Mouse (Mus musculus) forebrain, embryonic 10.5 days (tissue): ENCODE results near the gene Bach1. TPM values are rescaled to one million over a fixed set of nuclear protein-coding genes. Genes with fewer than 3 reads are reported as not detected.

Experiments used
- DNase-seq: peaks from one replicate; pipeline ENCODE4 v3.0.0-alpha.2; 2017; ENCODE audit warnings: low spot score; ENCODE audit errors: extremely low spot score
- H3K27ac ChIP-seq: fragments of 300-500 bp; sonication (generic); 2 replicates; pipeline ENCODE4 v1.5.1; 2016; ENCODE audit warnings: mild to moderate bottlenecking
- H3K27me3 ChIP-seq: fragments of 300-500 bp; sonication (generic); 2 replicates; pipeline ENCODE4 v1.6.1; 2016; ENCODE audit warnings: mild to moderate bottlenecking; ENCODE audit not compliant: poor library complexity, severe bottlenecking
- H3K36me3 ChIP-seq: fragments of 300-500 bp; sonication (generic); replicated peaks from 2 replicates; pipeline ENCODE4 v1.6.1; 2016; ENCODE audit warnings: mild to moderate bottlenecking, moderate library complexity
- H3K4me1 ChIP-seq: fragments of 300-500 bp; sonication (generic); 2 replicates; pipeline ENCODE4 v1.6.1; 2016
- H3K4me3 ChIP-seq: fragments of 300-500 bp; sonication (generic); 2 replicates; pipeline ENCODE4 v1.5.1; 2016; ENCODE audit warnings: mild to moderate bottlenecking, moderate library complexity
- H3K9me3 ChIP-seq: fragments of 300-500 bp; sonication (generic); 2 replicates; pipeline ENCODE4 v1.6.1; 2016; ENCODE audit warnings: mild to moderate bottlenecking, moderate library complexity
- WGBS: fragments of 180-500 bp; shearing (Covaris S2); methylation state at CpG from one replicate; pipeline ENCODE4 v1.1.7; 2016; 5-methylcytosine and 5-hydroxymethylcytosine counted together
- polyA plus RNA-seq: library from polyadenylated mRNA; unstranded; fragments of >200 nt; fragmentation: Nextera tagmentation; extraction: Ambion mirVana; gene quantifications from 2 replicates; pipeline ENCODE4 v1.2.1, GENCODE M21; 2016

The Bach1 gene
- polyA plus RNA-seq, 1 experiment from 2014 or later: 12.0 TPM

DNA sequence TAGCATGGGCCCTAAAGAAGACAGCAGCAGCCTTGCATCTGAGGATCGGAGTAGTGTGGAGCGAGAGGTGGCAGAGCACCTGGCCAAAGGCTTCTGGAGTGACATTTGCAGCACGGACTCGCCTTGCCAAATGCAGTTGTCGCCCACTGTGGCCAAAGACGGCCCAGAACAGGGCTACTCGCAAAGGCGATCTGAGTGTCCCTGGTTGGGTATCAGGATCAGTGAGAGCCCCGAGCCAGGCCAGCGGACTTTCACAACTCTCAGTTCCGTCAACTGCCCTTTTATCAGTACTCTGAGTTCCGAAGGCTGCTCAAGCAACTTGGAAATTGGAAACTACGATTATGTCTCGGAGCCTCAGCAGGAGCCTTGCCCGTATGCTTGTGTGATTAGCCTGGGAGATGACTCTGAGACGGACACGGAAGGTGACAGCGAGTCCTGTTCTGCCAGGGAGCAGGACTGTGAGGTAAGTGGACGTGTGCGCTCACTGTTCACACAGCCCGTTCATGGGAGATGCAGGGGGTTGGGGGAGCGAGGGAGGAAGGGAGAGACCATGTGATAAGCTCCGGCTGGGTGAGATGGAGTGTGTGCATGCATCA lies 21.0 kb downstream of the Bach1 start:
- H3K27me3 ChIP-seq: no peaks in the 10 kb centered on the region
- H3K4me3 ChIP-seq: no peak overlapping the region
- WGBS: 93% methylated on average over 23 of the region's 23 CpGs
- H3K27ac ChIP-seq: no peak overlapping the region
- peaks cover 70% of the 10 kb centered on the region for H3K36me3 ChIP-seq
- no peaks in the 10 kb centered on the region for H3K9me3 ChIP-seq
- no peak for DNase-seq
- peaks cover 15% of the 10 kb centered on the region; the same call in 1 of the 2 replicates for H3K4me1 ChIP-seq

DNA sequence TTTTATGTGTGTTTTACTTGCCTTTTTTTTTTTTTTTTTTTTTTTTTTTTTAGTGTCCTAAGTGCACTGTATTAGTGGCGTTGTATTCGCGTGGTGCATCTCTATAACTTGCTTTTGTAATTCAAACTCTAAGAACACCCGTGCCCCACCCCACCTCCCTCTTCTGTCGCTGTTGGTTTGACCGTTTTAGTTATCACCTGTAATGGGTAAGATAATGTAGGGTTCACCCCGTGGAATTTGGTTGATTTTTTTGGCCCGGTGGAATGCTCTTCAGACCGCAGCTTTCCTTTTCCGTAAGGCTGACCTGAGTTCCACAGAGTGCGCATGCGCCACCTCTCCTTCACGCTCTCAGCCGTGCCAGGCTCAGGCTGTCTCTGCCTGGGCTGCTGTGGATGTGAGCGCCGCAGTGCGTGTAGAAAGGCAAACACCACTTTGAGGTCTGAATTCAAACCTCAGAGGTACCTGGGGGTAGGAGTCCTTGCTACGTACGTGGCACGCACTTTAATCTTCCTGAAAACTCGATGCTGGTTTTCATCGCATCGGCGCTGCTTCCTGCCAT lies 22.2 kb downstream of the Bach1 start:
- DNase-seq: no peak
- Histone ChIP-seq H3K9me3 (no peaks in the 10 kb centered on the region), H3K4me3 (no peak overlapping the region), H3K4me1 (peaks cover 5% of the 10 kb centered on the region; the same call in 1 of the 2 replicates), H3K27ac (no peak overlapping the region), H3K36me3 (peaks cover 73% of the 10 kb centered on the region), H3K27me3 (no peaks in the 10 kb centered on the region)
- WGBS: 97% methylated on average over 24 of the region's 24 CpGs

DNA sequence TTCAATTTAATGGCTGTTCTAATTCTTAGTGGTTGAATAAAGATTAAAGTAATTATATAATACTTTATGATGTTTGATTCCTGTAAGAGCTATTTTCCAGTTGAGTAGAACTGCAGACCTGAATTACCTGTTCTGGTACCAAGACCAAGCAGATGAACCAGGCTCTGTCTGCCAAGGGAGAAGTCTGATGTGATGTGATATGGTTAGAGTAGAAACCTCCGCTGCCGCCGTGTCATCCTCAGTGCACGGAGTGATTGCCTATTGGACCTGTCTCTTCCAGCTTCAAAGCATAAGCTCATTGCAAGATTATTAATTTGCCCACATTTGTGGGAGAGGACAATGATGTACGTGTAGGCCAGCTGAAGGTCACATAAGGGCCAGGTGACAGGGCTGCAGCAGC lies 24.1 kb downstream of the Bach1 start:
- Histone ChIP-seq H3K9me3 (no peaks in the 10 kb centered on the region), H3K4me1 (no peaks in the 10 kb centered on the region), H3K4me3 (no peak overlapping the region), H3K27ac (no peak overlapping the region), H3K36me3 (peaks cover 80% of the 10 kb centered on the region), H3K27me3 (no peaks in the 10 kb centered on the region)
- DNase-seq: no peak
- 93% methylated on average over 5 of the region's 5 CpGs for WGBS

DNA sequence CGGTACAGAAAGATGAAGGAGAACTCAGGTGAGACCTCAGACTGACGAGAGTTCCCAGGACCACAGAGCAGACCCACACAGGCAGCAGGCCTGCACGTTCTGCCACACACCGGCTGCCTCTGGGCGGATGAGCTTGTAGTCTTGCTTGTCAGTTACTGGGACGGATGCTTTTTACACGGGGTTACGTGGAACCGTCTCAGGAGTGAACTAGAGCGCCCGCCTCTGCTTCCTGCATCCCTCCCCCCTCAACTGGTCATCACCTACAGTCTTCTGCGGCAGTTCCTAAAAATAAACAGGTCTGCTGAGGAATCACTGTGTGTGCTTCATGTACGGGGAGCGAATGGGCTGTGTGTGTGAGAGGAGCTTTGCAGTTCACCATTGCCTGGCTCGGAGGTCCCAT lies 24.7 kb downstream of the Bach1 start:
- no peaks in the 10 kb centered on the region for H3K4me1 ChIP-seq
- 94% methylated on average over 15 of the region's 15 CpGs for WGBS
- no peaks in the 10 kb centered on the region for H3K9me3 ChIP-seq
- peaks cover 85% of the 10 kb centered on the region for H3K36me3 ChIP-seq
- H3K27me3 ChIP-seq: no peaks in the 10 kb centered on the region
- DNase-seq: no peak
- no peak overlapping the region for H3K4me3 ChIP-seq
- H3K27ac ChIP-seq: no peak overlapping the region

DNA sequence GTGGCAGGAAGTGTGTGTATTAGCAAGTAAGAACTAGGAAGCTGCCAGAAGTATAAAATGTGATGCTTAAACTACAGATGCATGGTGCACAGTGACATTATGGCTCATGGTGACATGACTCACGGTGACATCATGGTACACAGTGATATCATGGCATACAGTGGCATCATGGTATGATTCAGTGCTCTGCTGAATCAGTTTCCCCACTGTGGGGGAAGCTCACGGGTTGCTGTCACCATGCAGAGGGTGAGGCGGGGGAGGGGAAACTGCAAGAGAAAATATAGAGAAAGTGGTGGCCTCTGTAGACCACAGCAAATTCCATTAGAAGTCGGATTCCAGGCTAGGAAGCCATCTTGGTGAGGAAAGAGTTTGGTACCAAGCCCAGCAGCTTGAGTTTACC lies 26.1 kb downstream of the Bach1 start:
- no peak overlapping the region for H3K4me3 ChIP-seq
- H3K36me3 ChIP-seq: peaks cover 89% of the 10 kb centered on the region
- H3K4me1 ChIP-seq: no peaks in the 10 kb centered on the region
- no peaks in the 10 kb centered on the region for H3K9me3 ChIP-seq
- no peaks in the 10 kb centered on the region for H3K27me3 ChIP-seq
- WGBS: 91% methylated on average over 4 of the region's 4 CpGs
- no peak overlapping the region for H3K27ac ChIP-seq
- DNase-seq: no peak

DNA sequence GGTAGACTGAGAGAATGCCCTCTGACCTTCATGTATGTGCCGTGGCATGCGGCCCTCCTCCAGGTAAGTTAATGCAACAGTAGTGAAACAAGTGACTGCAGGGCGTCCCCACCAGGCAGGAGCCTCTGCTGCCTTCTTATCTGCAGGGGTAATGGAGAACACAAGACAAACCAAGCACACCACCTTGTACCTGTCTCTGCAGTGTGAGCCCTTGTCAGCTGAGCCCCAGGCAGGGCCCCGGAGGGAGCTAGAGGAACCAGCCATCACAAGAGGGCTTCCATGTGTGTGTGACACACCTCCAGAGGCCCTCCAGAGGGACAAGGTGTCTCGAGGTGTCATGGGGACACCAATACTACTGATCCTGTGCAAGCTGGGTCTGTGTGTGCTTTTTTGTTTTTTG lies 26.5 kb downstream of the Bach1 start:
- Histone ChIP-seq H3K9me3 (no peaks in the 10 kb centered on the region), H3K27me3 (no peaks in the 10 kb centered on the region), H3K4me1 (no peaks in the 10 kb centered on the region), H3K4me3 (no peak overlapping the region), H3K36me3 (peaks cover 89% of the 10 kb centered on the region), H3K27ac (no peak overlapping the region)
- no peak for DNase-seq
- WGBS: 90% methylated on average over 5 of the region's 5 CpGs

DNA sequence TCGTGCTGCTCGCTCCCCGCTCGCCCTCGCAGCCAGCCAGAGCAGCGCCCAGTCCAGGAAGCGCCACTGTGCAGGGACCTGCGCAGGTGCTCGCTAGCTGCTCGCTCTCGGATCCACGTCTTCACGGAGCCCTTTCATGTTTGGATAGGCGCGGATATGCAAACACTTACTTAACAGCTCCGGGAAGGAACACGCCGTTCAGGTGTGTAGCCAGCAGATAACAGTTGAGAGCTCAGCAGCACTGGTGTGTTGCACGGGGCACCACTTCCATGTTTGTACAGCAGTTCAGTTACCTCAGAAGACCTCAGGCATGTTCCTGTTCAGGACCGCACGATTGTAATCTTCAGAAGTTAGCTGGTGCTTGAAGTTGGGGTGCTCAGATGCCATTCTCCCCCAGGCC lies 27.2 kb downstream of the Bach1 start:
- no peak for DNase-seq
- no peak overlapping the region for H3K27ac ChIP-seq
- no peaks in the 10 kb centered on the region for H3K9me3 ChIP-seq
- H3K36me3 ChIP-seq: peaks cover 92% of the 10 kb centered on the region
- H3K4me3 ChIP-seq: no peak overlapping the region
- 97% methylated on average over 21 of the region's 21 CpGs for WGBS
- H3K4me1 ChIP-seq: no peaks in the 10 kb centered on the region
- no peaks in the 10 kb centered on the region for H3K27me3 ChIP-seq

DNA sequence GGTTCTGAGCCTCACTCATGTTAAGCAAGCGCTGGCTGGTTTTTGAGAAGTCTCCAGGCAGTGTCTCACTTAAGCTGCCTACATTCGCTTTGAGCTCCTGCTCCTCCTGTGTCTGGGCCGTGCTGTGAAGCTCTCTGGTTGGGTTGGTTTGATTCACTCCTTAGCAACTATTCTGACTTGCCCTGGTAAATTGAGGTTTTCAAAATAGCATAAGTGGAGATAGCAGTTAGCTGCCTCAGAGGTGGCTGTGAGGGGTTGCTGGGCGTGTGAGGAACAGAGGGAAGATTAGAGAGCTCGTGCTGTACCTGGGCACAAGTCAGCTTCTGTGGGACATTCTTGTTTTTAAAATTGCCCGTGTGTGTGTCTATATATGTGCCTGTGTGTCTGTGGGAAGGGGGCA lies 27.6 kb downstream of the Bach1 start:
- H3K4me3 ChIP-seq: no peak overlapping the region
- no peaks in the 10 kb centered on the region for H3K27me3 ChIP-seq
- H3K9me3 ChIP-seq: no peaks in the 10 kb centered on the region
- H3K27ac ChIP-seq: no peak overlapping the region
- DNase-seq: no peak
- H3K4me1 ChIP-seq: no peaks in the 10 kb centered on the region
- peaks cover 92% of the 10 kb centered on the region for H3K36me3 ChIP-seq
- WGBS: 94% methylated on average over 6 of the region's 6 CpGs

DNA sequence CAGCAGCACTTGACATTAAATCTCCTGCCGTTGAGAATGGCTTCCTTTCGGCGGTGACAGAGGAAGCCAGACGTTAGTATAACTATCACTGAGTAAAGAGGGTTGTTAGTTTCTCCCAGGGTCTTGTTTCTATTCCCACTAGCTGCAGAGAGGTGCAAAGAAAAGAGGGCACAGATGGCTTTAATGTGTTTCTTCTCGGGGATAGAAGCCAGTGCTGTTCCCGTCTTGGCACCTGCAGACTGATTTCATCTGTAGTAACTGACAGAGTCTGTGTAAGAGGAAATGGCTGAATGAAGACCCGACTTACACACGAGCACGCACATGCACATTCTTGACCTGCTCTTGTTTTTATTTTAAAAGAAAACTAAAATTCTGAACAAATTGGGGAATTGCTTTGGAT lies 28.5 kb downstream of the Bach1 start:
- 86% methylated on average over 9 of the region's 9 CpGs for WGBS
- no peaks in the 10 kb centered on the region for H3K9me3 ChIP-seq
- H3K36me3 ChIP-seq: peaks cover 87% of the 10 kb centered on the region

DNA sequence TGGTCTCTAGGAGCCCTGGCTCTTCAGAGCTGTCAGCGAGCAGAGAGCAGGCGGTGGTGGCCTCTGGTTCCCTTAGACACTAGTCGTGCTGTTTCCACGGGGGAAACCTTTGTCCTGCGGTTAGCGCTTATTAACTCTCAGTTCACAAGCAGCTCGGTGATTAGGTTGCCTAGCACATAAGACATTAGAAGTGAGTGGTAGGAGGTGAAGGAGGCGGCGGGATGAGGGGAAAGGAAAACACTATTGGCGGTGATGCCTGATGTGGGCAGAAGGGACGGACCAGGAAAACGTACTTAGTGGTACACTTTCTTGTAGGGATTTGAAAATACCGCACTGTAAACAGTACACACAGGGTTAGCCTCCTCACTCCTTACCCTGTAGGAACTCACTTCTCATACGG lies 29.2 kb downstream of the Bach1 start:
- DNase-seq: no peak
- H3K27me3 ChIP-seq: no peaks in the 10 kb centered on the region
- no peaks in the 10 kb centered on the region for H3K4me1 ChIP-seq
- peaks cover 80% of the 10 kb centered on the region for H3K36me3 ChIP-seq
- H3K4me3 ChIP-seq: no peak overlapping the region
- WGBS: 87% methylated on average over 14 of the region's 14 CpGs
- H3K9me3 ChIP-seq: no peaks in the 10 kb centered on the region
- H3K27ac ChIP-seq: no peak overlapping the region

More for the DNA sequence above, 28.5 kb downstream of the Bach1 start:
- Histone ChIP-seq H3K27ac (no peak overlapping the region), H3K4me1 (no peaks in the 10 kb centered on the region), H3K4me3 (no peak overlapping the region), H3K27me3 (no peaks in the 10 kb centered on the region)
- no peak for DNase-seq

DNA sequence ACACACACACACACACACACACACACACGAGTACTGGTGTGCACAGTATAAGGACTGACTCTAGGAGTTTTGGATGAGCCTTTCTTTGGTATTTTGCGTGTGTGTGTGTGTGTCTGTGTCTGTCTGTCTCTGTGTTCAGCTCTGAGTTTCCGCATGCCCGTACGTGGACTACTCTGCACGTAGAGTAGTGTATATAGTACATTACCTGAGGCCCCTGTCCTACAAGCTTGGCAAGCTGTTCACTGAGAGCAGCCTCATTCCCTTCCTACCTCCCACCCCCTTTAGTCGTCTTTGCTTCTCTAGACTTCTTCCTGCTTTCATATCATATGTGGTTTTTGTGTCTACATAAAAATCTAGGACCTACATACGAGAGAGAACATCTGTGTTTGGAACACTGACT lies 30.0 kb downstream of the Bach1 start:
- no peak overlapping the region for H3K27ac ChIP-seq
- H3K4me3 ChIP-seq: no peak overlapping the region
- WGBS: 93% methylated on average over 8 of the region's 8 CpGs
- H3K4me1 ChIP-seq: no peaks in the 10 kb centered on the region
- no peaks in the 10 kb centered on the region for H3K27me3 ChIP-seq
- H3K9me3 ChIP-seq: no peaks in the 10 kb centered on the region
- H3K36me3 ChIP-seq: peaks cover 74% of the 10 kb centered on the region
- no peak for DNase-seq

DNA sequence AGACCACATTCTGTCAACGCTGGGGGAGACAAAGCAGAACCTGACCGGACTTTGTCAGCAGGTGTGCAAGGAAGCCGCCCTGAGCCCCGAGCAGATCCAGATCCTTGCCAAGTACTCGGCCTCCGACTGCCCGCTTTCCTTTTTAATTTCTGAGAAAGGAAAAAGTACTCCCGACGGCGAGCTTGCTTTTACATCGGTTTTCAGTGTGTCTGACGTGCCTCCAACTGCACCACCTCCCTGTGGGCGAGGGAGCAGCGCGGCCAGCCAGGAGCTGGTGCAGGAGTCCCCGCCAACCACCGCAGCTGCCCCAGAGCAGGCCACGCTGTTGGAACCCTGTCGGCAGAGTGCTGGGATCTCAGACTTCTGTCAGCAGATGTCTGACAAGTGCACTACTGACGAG lies 30.7 kb downstream of the Bach1 start:
- DNase-seq: no peak
- H3K36me3 ChIP-seq: peaks cover 70% of the 10 kb centered on the region
- 94% methylated on average over 20 of the region's 20 CpGs for WGBS

DNA sequence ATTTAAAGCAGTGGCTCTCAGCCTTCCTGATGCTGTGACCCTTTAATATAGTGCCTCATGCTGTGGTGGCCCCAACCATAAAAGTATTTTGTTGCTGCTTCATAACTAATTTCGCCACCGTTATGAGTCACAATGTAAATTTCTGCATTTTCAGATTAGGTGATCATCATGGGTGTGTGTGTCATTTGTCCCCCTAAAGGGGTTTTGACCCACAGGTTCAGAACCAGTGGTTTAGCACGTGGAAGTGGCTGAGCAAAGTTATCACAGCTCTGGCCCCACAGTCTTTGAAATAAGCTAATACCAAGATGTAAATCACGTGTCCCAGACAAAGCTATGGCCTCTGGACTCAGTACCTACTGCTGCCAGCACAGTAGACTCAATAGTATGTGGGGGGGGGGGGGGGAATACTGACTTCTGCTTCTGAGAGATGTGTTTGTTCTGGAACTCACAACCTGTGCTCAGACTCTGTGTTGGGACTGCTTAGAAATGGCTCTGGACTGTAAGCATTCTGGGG lies 36.2 kb downstream of the Bach1 start:
- Histone ChIP-seq H3K4me1 (peaks cover 13% of the 10 kb centered on the region), H3K36me3 (peaks cover 20% of the 10 kb centered on the region), H3K4me3 (no peak overlapping the region), H3K27ac (no peak overlapping the region), H3K9me3 (no peaks in the 10 kb centered on the region), H3K27me3 (no peaks in the 10 kb centered on the region)
- WGBS: 87% methylated on average over 4 of the region's 4 CpGs
- no peak for DNase-seq

More for the DNA sequence above, 30.7 kb downstream of the Bach1 start:
- Histone ChIP-seq H3K4me1 (no peaks in the 10 kb centered on the region), H3K4me3 (no peak overlapping the region), H3K9me3 (no peaks in the 10 kb centered on the region), H3K27me3 (no peaks in the 10 kb centered on the region), H3K27ac (no peak overlapping the region)
